10 mouse cellular contexts compared by ENCODE assay signal in the genomic region with DNA sequence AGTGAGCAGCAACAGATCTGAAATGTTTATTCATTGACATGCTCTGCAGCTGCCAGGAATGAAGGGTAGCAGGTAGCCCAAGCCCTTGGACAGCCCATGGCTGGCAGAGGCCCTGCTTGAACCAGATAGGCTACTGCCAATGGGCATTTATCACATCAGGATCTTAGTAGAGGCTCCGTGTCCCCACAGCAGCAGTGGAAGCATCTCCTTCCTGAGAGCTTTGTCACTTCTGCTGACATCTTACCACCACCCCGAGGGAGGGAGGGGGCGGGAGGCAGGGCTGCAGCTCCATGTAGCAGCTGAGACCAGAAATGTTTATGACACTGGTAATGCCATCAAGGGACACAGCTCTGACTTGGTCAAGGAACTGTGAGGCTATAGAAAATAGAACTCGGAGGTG. TPM values are rescaled to one million over a fixed set of nuclear protein-coding genes. Genes with fewer than 3 reads are reported as not detected.
DNase-seq lines count a peak whose midpoint lies in the region; ATAC-seq and TF ChIP-seq lines count a peak whose summit lies in the region.
"Had no signal": no experiment of that assay in that cellular context is flagged by ENCODE, and none has a peak within 500 bp of the region (broad histone marks: within the 10 kb centered on the region; RNA-seq: fewer than 3 reads in every experiment).

No protein-coding gene starts in this region.

- intact Hi-C loops in heart, adult 2 months (cut with DNase I), result loop anchor here (2.0 to 5.0 kb wide), 2 partner anchors 41 to 74 kb away; partner anchors contain the start of genes B3galt6 and Sdf4

- DNase-seq in heart, adult 2 months, result no peak
- no peak for DNase-seq in neural tube, embryonic 10.5 days (ENCODE audit: extremely low spot score, low spot score)
- peak; percentile 31 for DNase-seq in thymus, postnatal 0 days (ENCODE audit: low spot score)
- DNase-seq in gastrocnemius, adult 18-20 months (ENCODE audit: low spot score), result no peak
- DNase-seq in ovary, postnatal 10 days (ENCODE audit: low spot score), result no peak

- H3K9me3 ChIP-seq in heart, embryonic 11.5 days (replicated peaks; ENCODE audit: control insufficient read depth, low read length), result no peaks in the 10 kb centered on the region
- no peaks in the 10 kb centered on the region for H3K9me3 ChIP-seq in neural tube, embryonic 13.5 days
- no peaks in the 10 kb centered on the region for H3K9me3 ChIP-seq in kidney, embryonic 16.5 days (ENCODE audit: low read length)

- H3K9ac ChIP-seq in heart, adult 2 months (ENCODE audit: low read depth, low read length), result no peak overlapping the region
- H3K9ac ChIP-seq in heart, embryonic 11.5 days (ENCODE audit: low read depth, low read length), result no peak overlapping the region
- no peak overlapping the region for H3K9ac ChIP-seq in neural tube, embryonic 13.5 days
- H3K9ac ChIP-seq in kidney, embryonic 16.5 days (replicated peaks; ENCODE audit: low read length), result peak overlapping the region; percentile 70; the same call in 1 of the 2 replicates

- TF ChIP-seq POLR2A in heart, adult 2 months (IDR thresholded peaks at IDR 0.05; ENCODE audit: insufficient read depth, low read depth, low read length), result no peak

- TF ChIP-seq EP300 in heart, adult 2 months (IDR thresholded peaks at IDR 0.05; ENCODE audit: insufficient read depth, low read depth, low read length), result no peak

- 74% methylated on average over 4 of the region's 4 CpGs for WGBS in heart, adult 2 months
- WGBS in heart, embryonic 11.5 days (ENCODE audit: insufficient replicate concordance), result 87% methylated on average over 4 of the region's 4 CpGs
- WGBS in neural tube, embryonic 13.5 days, result 84% methylated on average over 4 of the region's 4 CpGs
- WGBS in kidney, embryonic 16.5 days, result 84% methylated on average over 4 of the region's 4 CpGs

- H3K36me3 ChIP-seq in heart, adult 2 months (ENCODE audit: control insufficient read depth, insufficient read depth, low read length), result no peaks in the 10 kb centered on the region
- H3K36me3 ChIP-seq in heart, embryonic 11.5 days (ENCODE audit: control insufficient read depth, insufficient read depth, low read length), result 0 out of 2 replicates have a peak, but pooled peaks cover 3% of the 10 kb centered on the region
- H3K36me3 ChIP-seq in neural tube, embryonic 13.5 days, result peaks cover 6% of the 10 kb centered on the region; the same call in 1 of the 2 replicates
- H3K36me3 ChIP-seq in kidney, embryonic 16.5 days (ENCODE audit: insufficient read depth, low read length), result peaks cover 12% of the 10 kb centered on the region

- H3K4me2 ChIP-seq in heart, embryonic 11.5 days, result no peak overlapping the region
- H3K4me2 ChIP-seq in neural tube, embryonic 13.5 days, result peak overlapping the region; percentile 76; the same call in 1 of the 2 replicates
- H3K4me2 ChIP-seq in kidney, embryonic 16.5 days (replicated peaks; ENCODE audit: low read depth, low read length), result no peak overlapping the region

- H3K27me3 ChIP-seq in heart, adult 2 months (ENCODE audit: control insufficient read depth, insufficient read depth, low read length), result peaks cover 2% of the 10 kb centered on the region; the same call in 1 of the 2 replicates
- H3K27me3 ChIP-seq in heart, embryonic 11.5 days (ENCODE audit: control insufficient read depth, insufficient read depth, low read length), result peaks cover 27% of the 10 kb centered on the region
- peaks cover 29% of the 10 kb centered on the region for H3K27me3 ChIP-seq in neural tube, embryonic 13.5 days
- peaks cover 8% of the 10 kb centered on the region; the same call in 1 of the 2 replicates for H3K27me3 ChIP-seq in kidney, embryonic 16.5 days (ENCODE audit: insufficient read depth, low read length)

- H3K79me2 ChIP-seq in heart, adult 2 months (replicated peaks; ENCODE audit: control insufficient read depth, insufficient read depth, low read length), result no peaks in the 10 kb centered on the region

- no peak for TF ChIP-seq CTCF in heart, adult 2 months (IDR thresholded peaks at IDR 0.05)

- no peak overlapping the region for H3K4me3 ChIP-seq in heart, adult 2 months
- H3K4me3 ChIP-seq in heart, embryonic 11.5 days (ENCODE audit: low read depth, low read length), result no peak overlapping the region
- H3K4me3 ChIP-seq in neural tube, embryonic 13.5 days, result no peak overlapping the region
- no peak overlapping the region for H3K4me3 ChIP-seq in kidney, embryonic 16.5 days (ENCODE audit: low read length)

- ATAC-seq in heart, embryonic 11.5 days (replicated peaks; ENCODE audit: insufficient number of reproducible peaks, low FRiP score, low TSS enrichment), result no peak
- no peak for ATAC-seq in neural tube, embryonic 13.5 days (ENCODE audit: low read depth)
- ATAC-seq in kidney, embryonic 16.5 days (ENCODE audit: low FRiP score, low TSS enrichment), result no peak

- H3K27ac ChIP-seq in heart, adult 2 months, result peak overlapping the region; percentile 82
- no peak overlapping the region for H3K27ac ChIP-seq in heart, embryonic 11.5 days (ENCODE audit: low read depth, low read length)
- H3K27ac ChIP-seq in neural tube, embryonic 13.5 days (replicated peaks), result peak overlapping the region; percentile 92; the same call in 1 of the 2 replicates
- peak overlapping the region; percentile 96 for H3K27ac ChIP-seq in kidney, embryonic 16.5 days (ENCODE audit: low read length)

- peaks cover 14% of the 10 kb centered on the region for H3K4me1 ChIP-seq in heart, adult 2 months (ENCODE audit: control insufficient read depth, insufficient read depth, low read length)
- peaks cover 15% of the 10 kb centered on the region for H3K4me1 ChIP-seq in heart, embryonic 11.5 days (ENCODE audit: control insufficient read depth, insufficient read depth, low read length)
- H3K4me1 ChIP-seq in neural tube, embryonic 13.5 days (replicated peaks), result peaks cover 41% of the 10 kb centered on the region
- peaks cover 34% of the 10 kb centered on the region for H3K4me1 ChIP-seq in kidney, embryonic 16.5 days (ENCODE audit: insufficient read depth, low read length)

RNA-seq across cellular contexts. Expression of gene Tnfrsf18, which starts 6.9 kb away (rescaled TPM):
- total RNA-seq in heart, adult 2 months (2021), result under 1 TPM in 1 of 2 experiments, not detected in 1; 0.31 TPM
- 0.80 and 0.82 TPM in 2 replicates for polyA plus RNA-seq in heart, adult 2 months (2012; rRNA removed)
- polyA plus RNA-seq in heart, embryonic 11.5 days (2014; fragmentation: Nextera tagmentation; extraction: Ambion mirVana), result 1.3 and 1.7 TPM in 2 replicates
- polyA plus RNA-seq in neural tube, embryonic 13.5 days (2015; fragmentation: Nextera tagmentation; extraction: Ambion mirVana), result 1.6 and 2.7 TPM in 2 replicates
- 1.3 and 2.5 TPM in 2 replicates for polyA plus RNA-seq in kidney, embryonic 16.5 days (2015; fragmentation: Nextera tagmentation; extraction: Ambion mirVana)
- 13.9 and 14.8 TPM in 2 replicates for polyA plus RNA-seq in thymus, postnatal 0 days (2015; fragmentation: Nextera tagmentation; extraction: Ambion mirVana)
- total RNA-seq in gastrocnemius, adult 18-20 months (2021), result not detected
- total RNA-seq: layer of hippocampus, postnatal 14 days had no signal

RNA-seq across cellular contexts. Expression of gene Tnfrsf4, which starts 19.2 kb away (rescaled TPM):
- not detected for total RNA-seq in heart, adult 2 months (2021)
- 1.1 and 1.4 TPM in 2 replicates for polyA plus RNA-seq in heart, adult 2 months (2012; rRNA removed)
- 0.21 and 0.37 TPM in 2 replicates for polyA plus RNA-seq in heart, embryonic 11.5 days (2014; fragmentation: Nextera tagmentation; extraction: Ambion mirVana)
- polyA plus RNA-seq in neural tube, embryonic 13.5 days (2015; fragmentation: Nextera tagmentation; extraction: Ambion mirVana), result 0.77 and 1.2 TPM in 2 replicates
- 0.90 and 1.2 TPM in 2 replicates for polyA plus RNA-seq in kidney, embryonic 16.5 days (2015; fragmentation: Nextera tagmentation; extraction: Ambion mirVana)
- 7.9 and 9.5 TPM in 2 replicates for polyA plus RNA-seq in thymus, postnatal 0 days (2015; fragmentation: Nextera tagmentation; extraction: Ambion mirVana)
- total RNA-seq in gastrocnemius, adult 18-20 months (2021), result 1 to 10 TPM; 1.2 to 1.3 TPM

RNA-seq across cellular contexts. Expression of gene Ttll10, which starts 26.4 kb away (rescaled TPM):
- total RNA-seq in heart, adult 2 months (2021), result not detected
- polyA plus RNA-seq in heart, adult 2 months (2012; rRNA removed), result 0.32 and 1.1 TPM in 2 replicates
- polyA plus RNA-seq in heart, embryonic 11.5 days (2014; fragmentation: Nextera tagmentation; extraction: Ambion mirVana), result 0.36 TPM in 1 of 2 replicates, not detected in the other
- not detected in 2 replicates for polyA plus RNA-seq in neural tube, embryonic 13.5 days (2015; fragmentation: Nextera tagmentation; extraction: Ambion mirVana)
- polyA plus RNA-seq in kidney, embryonic 16.5 days (2015; fragmentation: Nextera tagmentation; extraction: Ambion mirVana), result 7.4 and 10.1 TPM in 2 replicates
- 0.27 and 0.35 TPM in 2 replicates for polyA plus RNA-seq in thymus, postnatal 0 days (2015; fragmentation: Nextera tagmentation; extraction: Ambion mirVana)
- total RNA-seq in gastrocnemius, adult 18-20 months (2021), result not detected
- polyA plus RNA-seq: neural tube, embryonic 14.5 days had no signal

RNA-seq across cellular contexts. Expression of gene Sdf4, which starts 40.2 kb away (rescaled TPM):
- 10 to 100 TPM; 79.2 to 91.0 TPM for total RNA-seq in heart, adult 2 months (2021)
- 23.7 and 37.1 TPM in 2 replicates for polyA plus RNA-seq in heart, adult 2 months (2012; rRNA removed)
- polyA plus RNA-seq in heart, embryonic 11.5 days (2014; fragmentation: Nextera tagmentation; extraction: Ambion mirVana), result 138 and 147 TPM in 2 replicates
- polyA plus RNA-seq in neural tube, embryonic 13.5 days (2015; fragmentation: Nextera tagmentation; extraction: Ambion mirVana), result 132 and 139 TPM in 2 replicates
- 173 and 182 TPM in 2 replicates for polyA plus RNA-seq in kidney, embryonic 16.5 days (2015; fragmentation: Nextera tagmentation; extraction: Ambion mirVana)
- polyA plus RNA-seq in thymus, postnatal 0 days (2015; fragmentation: Nextera tagmentation; extraction: Ambion mirVana), result 187 and 194 TPM in 2 replicates
- 10 to 100 TPM; 77.2 to 85.0 TPM for total RNA-seq in gastrocnemius, adult 18-20 months (2021)

RNA-seq across cellular contexts. Expression of gene B3galt6, which starts 40.4 kb away (rescaled TPM):
- 1 to 10 TPM; 2.5 to 3.0 TPM for total RNA-seq in heart, adult 2 months (2021)
- 2.7 and 3.6 TPM in 2 replicates for polyA plus RNA-seq in heart, adult 2 months (2012; rRNA removed)
- polyA plus RNA-seq in heart, embryonic 11.5 days (2014; fragmentation: Nextera tagmentation; extraction: Ambion mirVana), result 10.1 and 11.6 TPM in 2 replicates
- polyA plus RNA-seq in neural tube, embryonic 13.5 days (2015; fragmentation: Nextera tagmentation; extraction: Ambion mirVana), result 25.1 and 25.5 TPM in 2 replicates
- polyA plus RNA-seq in kidney, embryonic 16.5 days (2015; fragmentation: Nextera tagmentation; extraction: Ambion mirVana), result 18.0 and 18.7 TPM in 2 replicates
- 8.4 and 10.7 TPM in 2 replicates for polyA plus RNA-seq in thymus, postnatal 0 days (2015; fragmentation: Nextera tagmentation; extraction: Ambion mirVana)
- 1 to 10 TPM; 1.3 TPM for total RNA-seq in gastrocnemius, adult 18-20 months (2021)
